Mouse (Mus musculus) embryonic facial prominence, embryonic 15.5 days (tissue): ENCODE data around the gene H3f3a. TPM values are rescaled to one million over a fixed set of nuclear protein-coding genes. Genes with fewer than 3 reads are reported as not detected.

Experiments
- ATAC-seq: fragments of 200-750 bp; cut with Nextera tagmentation; 2 replicates; pipeline ENCODE4 v1.8.0; 2017; ENCODE audit warnings: low read depth, moderate TSS enrichment; ENCODE audit not compliant: insufficient number of reproducible peaks, low FRiP score, low TSS enrichment
- H3K27ac ChIP-seq: fragments of 300-500 bp; sonication (generic); replicated peaks from 2 replicates; pipeline ENCODE4 v1.5.1; 2015; ENCODE audit warnings: mild to moderate bottlenecking, inconsistent platforms
- H3K27me3 ChIP-seq: fragments of 300-500 bp; sonication (generic); 2 replicates; pipeline ENCODE4 v1.6.1; 2015; ENCODE audit warnings: inconsistent platforms
- H3K36me3 ChIP-seq: fragments of 300-500 bp; sonication (generic); 2 replicates; pipeline ENCODE4 v1.6.1; 2015; ENCODE audit warnings: mild to moderate bottlenecking, inconsistent platforms
- H3K4me1 ChIP-seq: fragments of 300-500 bp; sonication (generic); 2 replicates; pipeline ENCODE4 v1.6.1; 2015; ENCODE audit warnings: inconsistent platforms
- H3K4me2 ChIP-seq: fragments of 300-500 bp; sonication (generic); replicated peaks from 2 replicates; pipeline ENCODE4 v1.6.1; 2015; ENCODE audit warnings: mild to moderate bottlenecking, inconsistent platforms
- H3K4me3 ChIP-seq: fragments of 300-500 bp; sonication (generic); replicated peaks from 2 replicates; pipeline ENCODE4 v1.5.1; 2015; ENCODE audit warnings: mild to moderate bottlenecking, inconsistent platforms
- H3K9ac ChIP-seq: fragments of 300-500 bp; sonication (generic); 2 replicates; pipeline ENCODE4 v1.6.1; 2015; ENCODE audit warnings: inconsistent platforms
- H3K9me3 ChIP-seq: fragments of 300-500 bp; sonication (generic); replicated peaks from 2 replicates; pipeline ENCODE4 v1.6.1; 2016; ENCODE audit warnings: inconsistent platforms
- WGBS: fragments of 180-500 bp; shearing (Covaris S2); methylation state at CpG from one replicate; pipeline ENCODE4 v1.1.7; 2015; 5-methylcytosine and 5-hydroxymethylcytosine counted together
- polyA plus RNA-seq: library from polyadenylated mRNA; unstranded; fragments of >200 nt; fragmentation: Nextera tagmentation; extraction: Ambion mirVana; gene quantifications from 2 replicates; pipeline ENCODE4 v1.2.1, GENCODE M21; 2015

H3f3a gene
- polyA plus RNA-seq, 1 experiment from 2014 or later: 2,695 TPM

DNA sequence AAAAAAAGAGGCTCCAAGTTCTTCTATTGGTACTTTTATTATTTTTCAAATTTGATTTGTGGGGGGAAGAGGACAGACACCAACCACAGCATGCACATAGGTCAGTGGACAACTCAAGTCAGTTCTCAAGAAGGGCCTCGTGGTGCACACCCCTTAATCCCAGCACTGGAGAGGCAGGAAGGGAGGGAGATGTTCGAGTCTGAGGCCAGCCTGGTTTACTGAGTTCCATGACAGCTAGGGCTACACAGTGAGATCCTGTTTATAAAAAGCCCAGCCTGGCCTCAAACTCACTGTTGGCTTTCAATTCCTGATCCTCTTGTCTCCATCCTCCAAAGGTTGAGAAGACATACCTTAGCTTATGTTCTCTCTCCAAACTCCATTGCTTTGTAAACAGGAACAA lies 12.9 kb downstream of the H3f3a start:
- Histone ChIP-seq H3K4me2 (no peak overlapping the region), H3K9ac (no peak overlapping the region), H3K4me3 (no peak overlapping the region), H3K9me3 (no peaks in the 10 kb centered on the region), H3K36me3 (peaks cover 49% of the 10 kb centered on the region), H3K27ac (no peak overlapping the region), H3K27me3 (no peaks in the 10 kb centered on the region), H3K4me1 (no peaks in the 10 kb centered on the region)
- ATAC-seq: no peak
- 58% methylated on average over 2 of the region's 2 CpGs for WGBS

DNA sequence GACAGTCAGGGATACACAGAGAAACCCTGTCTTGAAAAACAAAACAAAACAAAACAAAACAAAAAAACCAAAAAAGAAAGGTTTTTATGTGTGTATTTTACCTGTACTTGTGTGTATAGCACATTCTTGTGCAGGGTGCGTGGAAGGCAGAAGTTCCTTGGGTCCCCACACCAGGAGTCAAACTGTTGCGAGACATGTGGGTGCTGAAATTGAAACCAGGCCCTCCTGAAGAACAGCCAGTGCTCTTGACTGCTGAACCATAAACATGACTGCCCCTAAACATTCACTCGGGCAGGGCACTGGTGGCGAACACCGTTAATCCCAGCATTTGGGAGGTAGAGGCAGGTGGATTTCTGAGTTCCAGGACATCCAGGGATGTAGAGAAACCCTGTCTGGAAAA lies 13.7 kb downstream of the H3f3a start:
- 87% methylated on average over 5 of the region's 5 CpGs for WGBS
- no peaks in the 10 kb centered on the region for H3K27me3 ChIP-seq
- no peak for ATAC-seq
- H3K9ac ChIP-seq: no peak overlapping the region
- no peak overlapping the region for H3K4me2 ChIP-seq
- peaks cover 41% of the 10 kb centered on the region for H3K36me3 ChIP-seq
- H3K4me3 ChIP-seq: no peak overlapping the region
- H3K9me3 ChIP-seq: no peaks in the 10 kb centered on the region
- no peak overlapping the region for H3K27ac ChIP-seq
- no peaks in the 10 kb centered on the region for H3K4me1 ChIP-seq

DNA sequence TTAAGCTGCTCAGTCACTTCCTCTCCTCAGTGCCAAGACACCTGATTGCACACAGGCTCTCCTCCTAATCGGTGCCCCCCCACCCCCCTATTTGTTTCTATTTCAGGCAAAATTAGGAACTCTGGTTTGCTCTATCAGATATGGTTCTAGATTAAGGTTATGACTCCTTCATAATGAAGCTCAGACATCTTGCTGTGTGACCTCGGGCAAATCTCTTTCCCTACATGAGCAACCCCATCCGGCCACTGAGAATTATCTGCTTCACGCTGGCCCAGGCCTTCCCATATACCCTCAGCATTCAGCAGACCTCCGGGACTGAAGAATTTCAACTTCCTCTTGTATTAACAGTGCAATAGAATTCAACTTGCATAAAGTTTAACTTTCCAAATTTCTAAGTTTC lies 14.5 kb downstream of the H3f3a start:
- no peak overlapping the region for H3K4me2 ChIP-seq
- peaks cover 33% of the 10 kb centered on the region for H3K36me3 ChIP-seq
- H3K9me3 ChIP-seq: no peaks in the 10 kb centered on the region
- H3K27me3 ChIP-seq: no peaks in the 10 kb centered on the region
- H3K4me1 ChIP-seq: peaks cover 3% of the 10 kb centered on the region
- WGBS: 80% methylated on average over 5 of the region's 5 CpGs
- H3K4me3 ChIP-seq: no peak overlapping the region
- no peak for ATAC-seq
- no peak overlapping the region for H3K9ac ChIP-seq
- H3K27ac ChIP-seq: no peak overlapping the region

DNA sequence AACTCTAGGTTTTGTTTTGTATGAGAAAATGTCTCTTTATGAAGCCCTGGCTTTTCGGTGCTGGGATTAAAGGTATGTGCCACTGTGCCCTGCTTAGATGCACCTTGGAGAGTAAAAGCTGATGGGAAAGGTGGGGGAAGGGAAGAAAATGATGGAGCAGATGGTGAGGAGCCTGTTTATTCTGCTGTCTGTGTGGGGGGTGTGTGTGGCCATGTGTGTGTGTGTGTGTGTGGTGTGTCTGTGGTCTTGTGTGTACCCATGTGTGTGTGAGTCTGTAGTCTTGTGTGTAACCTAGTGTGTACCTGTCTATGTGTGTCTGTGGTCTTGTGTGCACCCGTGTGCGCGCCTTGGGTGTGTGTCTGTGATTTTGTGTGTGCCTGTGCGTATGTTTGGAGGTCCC lies 15.1 kb downstream of the H3f3a start:
- no peak for ATAC-seq
- WGBS: 91% methylated on average over 5 of the region's 5 CpGs
- H3K9me3 ChIP-seq: no peaks in the 10 kb centered on the region

DNA sequence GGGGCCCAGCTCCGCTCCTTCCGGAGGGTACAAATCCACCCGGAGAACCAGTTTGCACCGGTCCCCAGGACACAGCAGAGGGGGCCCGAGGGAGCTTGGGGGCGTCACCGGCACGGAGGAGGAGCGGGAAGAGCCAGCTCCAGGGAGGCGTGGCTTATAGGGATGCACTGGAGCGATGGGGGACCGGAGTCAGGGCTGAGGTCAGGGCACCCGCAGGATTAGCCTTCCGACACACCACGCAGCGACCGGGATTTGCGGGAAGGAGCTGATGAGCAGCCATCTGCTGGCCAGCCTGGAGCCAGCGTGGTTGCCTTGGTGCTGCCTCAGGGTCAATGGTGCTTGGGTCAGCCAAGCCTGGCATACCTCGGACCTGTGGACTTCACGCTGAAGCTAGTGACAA lies 19.6 kb downstream of the H3f3a start:
- Histone ChIP-seq H3K9ac (peak overlapping the region; percentile 18; the same call in 1 of the 2 replicates), H3K9me3 (no peaks in the 10 kb centered on the region), H3K4me1 (peaks cover 10% of the 10 kb centered on the region), H3K36me3 (no peaks in the 10 kb centered on the region), H3K4me2 (peak overlapping the region; percentile 71), H3K27ac (0 out of 2 replicates have a peak overlapping the region, but pooled peaks have one; percentile 7), H3K4me3 (peak overlapping the region; percentile 42), H3K27me3 (no peaks in the 10 kb centered on the region)
- ATAC-seq: peak; percentile 82
- WGBS: 2% methylated on average over 21 of the region's 21 CpGs

More for the DNA sequence above, 15.1 kb downstream of the H3f3a start:
- peaks cover 9% of the 10 kb centered on the region for H3K4me1 ChIP-seq
- no peak overlapping the region for H3K9ac ChIP-seq
- no peak overlapping the region for H3K4me3 ChIP-seq
- no peaks in the 10 kb centered on the region for H3K27me3 ChIP-seq
- no peak overlapping the region for H3K27ac ChIP-seq
- no peak overlapping the region for H3K4me2 ChIP-seq
- peaks cover 27% of the 10 kb centered on the region for H3K36me3 ChIP-seq

DNA sequence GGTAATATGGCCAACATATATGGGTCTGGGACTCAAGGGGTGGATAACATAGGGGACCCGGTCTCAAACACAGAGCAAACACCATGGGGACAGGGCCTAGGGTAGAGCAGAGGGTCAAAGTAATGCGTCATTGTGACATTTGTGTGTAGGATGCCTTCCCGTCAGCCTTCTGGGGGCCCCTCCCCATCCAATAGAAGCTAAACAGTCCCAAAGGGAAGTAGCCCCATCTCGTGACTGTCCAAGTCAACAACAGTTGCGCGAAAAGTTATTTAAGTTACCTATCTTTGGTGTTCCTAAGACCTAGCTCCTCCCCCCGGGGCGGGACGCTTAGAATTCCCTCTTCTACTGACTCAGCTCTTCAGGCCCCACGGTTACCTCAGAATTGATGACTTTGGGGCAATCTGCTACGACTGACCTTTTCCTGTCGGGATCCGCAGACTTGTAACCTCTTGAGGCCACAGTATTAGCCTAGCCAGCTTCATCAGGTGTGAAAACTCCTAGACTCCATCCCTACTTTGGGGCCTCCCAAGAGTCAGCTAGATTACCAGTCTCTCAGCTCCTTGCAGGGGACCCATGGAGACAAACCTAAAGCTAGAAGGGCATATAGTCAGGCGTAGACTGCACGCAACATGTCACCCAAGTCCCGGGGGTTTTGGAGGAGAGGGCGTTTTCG lies 20.2 kb downstream of the H3f3a start:
- H3K9ac ChIP-seq: peak overlapping the region; percentile 18; the same call in 1 of the 2 replicates
- H3K27me3 ChIP-seq: no peaks in the 10 kb centered on the region
- no peaks in the 10 kb centered on the region for H3K9me3 ChIP-seq
- 13% methylated on average over 18 of the region's 18 CpGs for WGBS
- no peaks in the 10 kb centered on the region for H3K36me3 ChIP-seq
- peak overlapping the region; percentile 71 for H3K4me2 ChIP-seq
- H3K4me3 ChIP-seq: peak overlapping the region; percentile 42
- peak; percentile 35; the same call in 1 of the 2 replicates for ATAC-seq
- H3K27ac ChIP-seq: 0 out of 2 replicates have a peak overlapping the region, but pooled peaks have one; percentile 7
- peaks cover 10% of the 10 kb centered on the region for H3K4me1 ChIP-seq

DNA sequence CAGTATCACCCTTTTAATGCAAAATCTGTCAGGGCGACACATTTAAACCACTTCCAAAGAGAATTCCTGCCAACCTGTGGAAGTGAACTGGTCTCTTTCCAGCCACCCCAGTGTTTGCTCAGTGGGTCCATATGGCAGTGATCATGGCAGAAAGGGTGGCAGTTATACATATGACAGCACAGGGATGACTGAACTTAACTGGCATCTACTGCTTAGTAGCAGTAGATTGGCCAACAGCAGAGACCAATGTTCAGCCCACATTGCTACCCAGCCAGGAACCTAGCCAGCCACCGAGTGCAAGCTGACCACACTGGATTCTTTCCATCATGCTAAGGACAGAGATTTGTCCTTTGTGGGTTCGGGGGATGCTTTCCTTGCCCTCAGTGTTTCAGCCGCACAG lies 20.9 kb downstream of the H3f3a start:
- no peaks in the 10 kb centered on the region for H3K27me3 ChIP-seq
- H3K9ac ChIP-seq: no peak overlapping the region
- no peaks in the 10 kb centered on the region for H3K36me3 ChIP-seq
- H3K4me2 ChIP-seq: no peak overlapping the region
- WGBS: 81% methylated on average over 4 of the region's 4 CpGs
- peaks cover 10% of the 10 kb centered on the region for H3K4me1 ChIP-seq
- no peak for ATAC-seq
- H3K27ac ChIP-seq: no peak overlapping the region
- H3K9me3 ChIP-seq: no peaks in the 10 kb centered on the region
- no peak overlapping the region for H3K4me3 ChIP-seq

DNA sequence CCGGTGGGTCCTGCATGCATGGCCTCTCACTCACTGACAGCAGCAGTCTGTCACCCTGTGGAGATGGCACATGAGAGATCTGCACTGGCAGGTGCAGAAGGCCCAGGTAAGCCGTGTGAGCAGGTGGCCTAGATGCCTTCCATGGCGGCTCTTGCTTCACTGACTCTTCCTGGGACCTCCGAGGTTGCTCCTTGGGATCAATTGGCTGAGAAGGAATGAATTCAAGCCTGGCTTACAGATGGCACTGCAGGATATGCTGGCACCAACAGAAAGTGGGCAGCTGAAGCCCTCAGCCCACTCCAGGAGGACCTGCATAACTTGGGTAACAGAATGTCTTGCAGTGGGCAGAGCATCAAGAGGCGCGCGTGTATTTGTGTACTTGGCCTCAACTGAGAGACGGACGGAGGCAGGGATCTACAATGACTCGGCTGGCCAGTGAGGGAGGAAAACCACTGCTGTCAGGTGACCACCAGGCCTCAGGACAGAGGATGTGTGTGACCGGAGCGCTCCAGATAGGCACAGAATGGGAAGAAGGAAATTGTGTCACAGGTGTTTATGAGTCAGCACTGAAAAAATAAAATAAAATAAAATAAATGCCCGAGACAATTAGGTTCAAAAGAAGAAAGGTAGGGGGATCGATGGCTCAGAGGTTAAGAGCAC lies 21.8 kb downstream of the H3f3a start:
- 81% methylated on average over 14 of the region's 14 CpGs for WGBS

DNA sequence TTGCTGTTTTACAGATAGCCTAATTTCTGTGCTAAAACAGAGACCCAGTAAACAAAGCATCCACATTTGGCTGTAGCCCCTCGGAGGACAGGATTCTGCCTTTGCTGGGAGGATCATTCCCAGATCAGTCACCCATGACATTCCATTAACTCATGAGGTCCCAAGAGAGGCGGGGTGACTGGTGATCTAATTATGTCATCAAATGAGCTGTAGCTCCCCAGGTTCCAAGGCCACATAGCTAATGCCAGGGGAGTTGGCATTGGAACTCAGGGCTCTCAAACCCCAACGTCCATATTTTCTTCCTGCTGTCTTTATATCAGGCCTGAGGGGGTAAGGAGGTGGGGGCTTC lies 30.2 kb downstream of the H3f3a start:
- Histone ChIP-seq H3K4me2 (no peak overlapping the region), H3K27me3 (no peaks in the 10 kb centered on the region), H3K27ac (no peak overlapping the region), H3K36me3 (no peaks in the 10 kb centered on the region), H3K4me1 (no peaks in the 10 kb centered on the region), H3K9me3 (no peaks in the 10 kb centered on the region), H3K9ac (no peak overlapping the region), H3K4me3 (no peak overlapping the region)
- ATAC-seq: no peak
- 48% methylated on average over 3 of the region's 3 CpGs for WGBS

More for the DNA sequence above, 21.8 kb downstream of the H3f3a start:
- Histone ChIP-seq H3K27me3 (no peaks in the 10 kb centered on the region), H3K36me3 (no peaks in the 10 kb centered on the region), H3K9me3 (no peaks in the 10 kb centered on the region), H3K4me1 (peaks cover 10% of the 10 kb centered on the region), H3K27ac (no peak overlapping the region), H3K9ac (no peak overlapping the region), H3K4me2 (no peak overlapping the region), H3K4me3 (no peak overlapping the region)
- ATAC-seq: no peak

DNA sequence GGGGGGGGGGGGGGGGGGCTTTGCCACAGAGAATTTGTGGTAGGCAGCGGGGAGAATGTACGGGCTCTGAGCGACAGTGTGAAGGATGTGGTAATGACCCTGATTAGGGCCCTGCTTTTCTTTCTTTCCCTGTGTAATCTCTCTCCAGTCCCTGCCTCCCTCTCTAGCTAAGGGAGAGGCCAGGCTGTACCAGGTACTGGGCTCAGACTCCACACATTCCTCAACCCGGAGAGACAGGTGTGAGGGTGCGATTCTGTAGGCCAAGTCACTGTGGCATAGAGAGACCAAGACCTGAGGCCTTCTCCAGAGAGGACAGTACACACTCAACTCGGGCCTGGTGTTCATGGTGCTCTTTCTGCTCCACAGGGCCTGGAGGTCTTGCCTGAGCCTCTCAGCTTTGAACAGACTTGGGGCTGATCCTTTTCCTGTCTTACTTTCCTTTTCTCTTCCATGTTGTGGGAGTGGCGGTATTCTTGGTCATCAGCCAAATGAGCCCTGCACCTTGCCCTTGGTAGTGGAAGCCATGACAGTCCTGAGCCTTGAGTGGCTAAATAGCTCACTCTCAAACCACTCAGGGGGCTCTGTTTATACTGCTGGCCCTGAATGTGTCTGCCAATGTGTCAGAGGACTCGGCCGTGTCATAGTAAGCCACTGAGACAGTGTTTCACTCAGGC lies 30.7 kb downstream of the H3f3a start:
- H3K4me2 ChIP-seq: no peak overlapping the region
- no peak overlapping the region for H3K9ac ChIP-seq
- no peaks in the 10 kb centered on the region for H3K4me1 ChIP-seq
- H3K27ac ChIP-seq: no peak overlapping the region
- 65% methylated on average over 9 of the region's 9 CpGs for WGBS
- no peaks in the 10 kb centered on the region for H3K27me3 ChIP-seq
- H3K4me3 ChIP-seq: no peak overlapping the region
- ATAC-seq: no peak
- no peaks in the 10 kb centered on the region for H3K9me3 ChIP-seq
- H3K36me3 ChIP-seq: no peaks in the 10 kb centered on the region

DNA sequence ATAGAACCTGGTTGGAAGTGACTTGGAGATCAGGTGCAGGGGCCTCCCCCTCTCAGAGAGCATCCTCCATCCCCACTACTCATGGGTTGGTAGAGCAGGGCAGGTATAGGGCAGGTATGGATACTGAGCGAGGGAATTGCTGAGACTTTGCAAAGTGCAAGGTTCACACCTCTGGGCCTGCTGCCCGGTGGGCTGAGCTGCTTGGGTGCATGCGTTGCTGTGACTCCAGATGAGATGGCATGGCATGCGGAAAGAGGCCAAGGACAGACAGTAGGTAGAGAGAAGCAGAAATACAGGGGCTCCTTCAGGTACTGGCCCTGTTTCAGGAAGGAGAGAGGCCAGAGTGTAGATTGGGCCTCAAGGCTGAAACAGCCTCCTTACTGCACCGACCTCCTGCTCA lies 32.5 kb downstream of the H3f3a start:
- H3K9me3 ChIP-seq: no peaks in the 10 kb centered on the region
- no peak for ATAC-seq
- no peaks in the 10 kb centered on the region for H3K36me3 ChIP-seq
- 83% methylated on average over 5 of the region's 5 CpGs for whole genome bisulfite sequencing
- no peak overlapping the region for H3K4me3 ChIP-seq
- H3K27ac ChIP-seq: 0 out of 2 replicates have a peak overlapping the region, but pooled peaks have one; percentile 22
- H3K4me2 ChIP-seq: no peak overlapping the region
- peaks cover 10% of the 10 kb centered on the region for H3K4me1 ChIP-seq
- no peak overlapping the region for H3K9ac ChIP-seq
- no peaks in the 10 kb centered on the region for H3K27me3 ChIP-seq
